Mouse (Mus musculus): ENCODE data around the gene Aldh1l1. TPM values are rescaled to one million over a fixed set of nuclear protein-coding genes. Genes with fewer than 3 reads are reported as not detected.

Gene Aldh1l1
- polyA plus RNA-seq, 1 experiment from 2014 or later = 4.1 TPM

- Histone ChIP-seq H3K27me3 (ENCODE audit: control insufficient read depth, insufficient read depth, low read length) (no peaks in the 10 kb centered on the region), H3K9ac (ENCODE audit: low read length) (no peak overlapping the region), H3K4me3 (ENCODE audit: low read depth, low read length) (no peak overlapping the region), H3K36me3 (ENCODE audit: control insufficient read depth, insufficient read depth, low read length) (no peaks in the 10 kb centered on the region), H3K9me3 (ENCODE audit: control insufficient read depth, low read length) (no peaks in the 10 kb centered on the region), H3K27ac (ENCODE audit: low read depth, low read length) (no peak overlapping the region), H3K4me2 (no peak overlapping the region), H3K4me1 (ENCODE audit: control insufficient read depth, insufficient read depth, low read length) (no peaks in the 10 kb centered on the region)
- peak; percentile 51 for DNase-seq (ENCODE audit: low spot score, missing footprints)
- no peak for ATAC-seq (ENCODE audit: low FRiP score)
- 79% methylated on average over 12 of the region's 12 CpGs for WGBS
Measured at GRCm38 (mm10) chr6:90569736-90570383, 83.6 kb downstream of the Aldh1l1 start.

GRCm38 (mm10) chr6:90570392-90570791 is 84.2 kb downstream of the Aldh1l1 start:
- Histone ChIP-seq H3K36me3 (ENCODE audit: control insufficient read depth, insufficient read depth, low read length) (no peaks in the 10 kb centered on the region), H3K9ac (ENCODE audit: low read length) (no peak overlapping the region), H3K9me3 (ENCODE audit: control insufficient read depth, low read length) (no peaks in the 10 kb centered on the region), H3K27me3 (ENCODE audit: control insufficient read depth, insufficient read depth, low read length) (no peaks in the 10 kb centered on the region), H3K4me3 (ENCODE audit: low read depth, low read length) (no peak overlapping the region), H3K4me1 (ENCODE audit: control insufficient read depth, insufficient read depth, low read length) (no peaks in the 10 kb centered on the region), H3K27ac (ENCODE audit: low read depth, low read length) (no peak overlapping the region), H3K4me2 (no peak overlapping the region)
- peak; percentile 19 for DNase-seq (ENCODE audit: low spot score, missing footprints)
- WGBS = 81% methylated on average over 8 of the region's 8 CpGs
- no peak for ATAC-seq (ENCODE audit: low FRiP score)

- Histone ChIP-seq H3K27ac (ENCODE audit: low read depth, low read length) (no peak overlapping the region), H3K27me3 (ENCODE audit: control insufficient read depth, insufficient read depth, low read length) (no peaks in the 10 kb centered on the region), H3K9me3 (ENCODE audit: control insufficient read depth, low read length) (no peaks in the 10 kb centered on the region), H3K36me3 (ENCODE audit: control insufficient read depth, insufficient read depth, low read length) (no peaks in the 10 kb centered on the region), H3K4me2 (no peak overlapping the region), H3K4me1 (ENCODE audit: control insufficient read depth, insufficient read depth, low read length) (no peaks in the 10 kb centered on the region), H3K4me3 (ENCODE audit: low read depth, low read length) (no peak overlapping the region), H3K9ac (ENCODE audit: low read length) (no peak overlapping the region)
- DNase-seq (ENCODE audit: low spot score, missing footprints) (peak; percentile 98), ATAC-seq (ENCODE audit: low FRiP score) (peak; percentile 67)
- 51% methylated on average over 3 of the region's 3 CpGs for WGBS
Measured at GRCm38 (mm10) chr6:90575261-90575715, 89.1 kb downstream of the Aldh1l1 start.

- Histone ChIP-seq H3K36me3 (ENCODE audit: control insufficient read depth, insufficient read depth, low read length) (no peaks in the 10 kb centered on the region), H3K9me3 (ENCODE audit: control insufficient read depth, low read length) (no peaks in the 10 kb centered on the region), H3K4me1 (ENCODE audit: control insufficient read depth, insufficient read depth, low read length) (no peaks in the 10 kb centered on the region), H3K27me3 (ENCODE audit: control insufficient read depth, insufficient read depth, low read length) (no peaks in the 10 kb centered on the region), H3K9ac (ENCODE audit: low read length) (no peak overlapping the region), H3K4me2 (no peak overlapping the region), H3K4me3 (ENCODE audit: low read depth, low read length) (no peak overlapping the region), H3K27ac (ENCODE audit: low read depth, low read length) (no peak overlapping the region)
- DNase-seq (ENCODE audit: low spot score, missing footprints) (no peak), ATAC-seq (ENCODE audit: low FRiP score) (no peak)
- WGBS = 68% methylated on average over 3 of the region's 3 CpGs
Measured at GRCm38 (mm10) chr6:90578174-90578573, 91.9 kb downstream of the Aldh1l1 start.

GRCm38 (mm10) chr6:90582331-90582730 is 96.1 kb downstream of the Aldh1l1 start:
- no peaks in the 10 kb centered on the region for H3K9me3 ChIP-seq (ENCODE audit: control insufficient read depth, low read length)
- no peak overlapping the region for H3K4me2 ChIP-seq
- no peaks in the 10 kb centered on the region for H3K27me3 ChIP-seq (ENCODE audit: control insufficient read depth, insufficient read depth, low read length)
- ATAC-seq (ENCODE audit: low FRiP score) (no peak), DNase-seq (ENCODE audit: low spot score, missing footprints) (no peak)
- H3K9ac ChIP-seq (ENCODE audit: low read length) = no peak overlapping the region
- H3K4me3 ChIP-seq (ENCODE audit: low read depth, low read length) = no peak overlapping the region
- WGBS = 86% methylated on average over 2 of the region's 2 CpGs
- no peaks in the 10 kb centered on the region for H3K36me3 ChIP-seq (ENCODE audit: control insufficient read depth, insufficient read depth, low read length)
- H3K27ac ChIP-seq (ENCODE audit: low read depth, low read length) = no peak overlapping the region
- H3K4me1 ChIP-seq (ENCODE audit: control insufficient read depth, insufficient read depth, low read length) = no peaks in the 10 kb centered on the region

- Histone ChIP-seq H3K4me2 (no peak overlapping the region), H3K9me3 (ENCODE audit: control insufficient read depth, low read length) (no peaks in the 10 kb centered on the region), H3K4me1 (ENCODE audit: control insufficient read depth, insufficient read depth, low read length) (no peaks in the 10 kb centered on the region), H3K36me3 (ENCODE audit: control insufficient read depth, insufficient read depth, low read length) (no peaks in the 10 kb centered on the region), H3K4me3 (ENCODE audit: low read depth, low read length) (no peak overlapping the region), H3K27ac (ENCODE audit: low read depth, low read length) (no peak overlapping the region), H3K9ac (ENCODE audit: low read length) (no peak overlapping the region), H3K27me3 (ENCODE audit: control insufficient read depth, insufficient read depth, low read length) (no peaks in the 10 kb centered on the region)
- no peak for ATAC-seq (ENCODE audit: low FRiP score)
- WGBS = 61% methylated on average over 5 of the region's 5 CpGs
- no peak for DNase-seq (ENCODE audit: low spot score, missing footprints)
Measured at GRCm38 (mm10) chr6:90588113-90588512, 101.9 kb downstream of the Aldh1l1 start.

- no peak overlapping the region for H3K9ac ChIP-seq (ENCODE audit: low read length)
- no peak overlapping the region for H3K4me2 ChIP-seq
- no peak for ATAC-seq (ENCODE audit: low FRiP score)
- no peaks in the 10 kb centered on the region for H3K27me3 ChIP-seq (ENCODE audit: control insufficient read depth, insufficient read depth, low read length)
- whole genome bisulfite sequencing = 65% methylated on average over 1 of the region's 1 CpGs
- no peak overlapping the region for H3K4me3 ChIP-seq (ENCODE audit: low read depth, low read length)
- no peaks in the 10 kb centered on the region for H3K4me1 ChIP-seq (ENCODE audit: control insufficient read depth, insufficient read depth, low read length)
- no peaks in the 10 kb centered on the region for H3K36me3 ChIP-seq (ENCODE audit: control insufficient read depth, insufficient read depth, low read length)
- no peak for DNase-seq (ENCODE audit: low spot score, missing footprints)
- H3K9me3 ChIP-seq (ENCODE audit: control insufficient read depth, low read length) = no peaks in the 10 kb centered on the region
- H3K27ac ChIP-seq (ENCODE audit: low read depth, low read length) = no peak overlapping the region
Measured at GRCm38 (mm10) chr6:90590707-90591106, 104.5 kb downstream of the Aldh1l1 start.

GRCm38 (mm10) chr6:90594972-90595371 is 108.7 kb downstream of the Aldh1l1 start:
- 74% methylated on average over 1 of the region's 1 CpGs for WGBS

GRCm38 (mm10) chr6:90597060-90597459 is 110.8 kb downstream of the Aldh1l1 start:
- H3K4me2 ChIP-seq = no peak overlapping the region
- no peak for ATAC-seq (ENCODE audit: low FRiP score)
- no peak for DNase-seq (ENCODE audit: low spot score, missing footprints)
- 89% methylated on average over 4 of the region's 4 CpGs for WGBS
- H3K9ac ChIP-seq (ENCODE audit: low read length) = no peak overlapping the region
- H3K27ac ChIP-seq (ENCODE audit: low read depth, low read length) = no peak overlapping the region
- H3K4me3 ChIP-seq (ENCODE audit: low read depth, low read length) = no peak overlapping the region
- H3K36me3 ChIP-seq (ENCODE audit: control insufficient read depth, insufficient read depth, low read length) = no peaks in the 10 kb centered on the region
- no peaks in the 10 kb centered on the region for H3K9me3 ChIP-seq (ENCODE audit: control insufficient read depth, low read length)
- no peaks in the 10 kb centered on the region for H3K4me1 ChIP-seq (ENCODE audit: control insufficient read depth, insufficient read depth, low read length)
- H3K27me3 ChIP-seq (ENCODE audit: control insufficient read depth, insufficient read depth, low read length) = no peaks in the 10 kb centered on the region

More at GRCm38 (mm10) chr6:90594972-90595371, 108.7 kb downstream of the Aldh1l1 start:
- no peak overlapping the region for H3K9ac ChIP-seq (ENCODE audit: low read length)
- H3K4me1 ChIP-seq (ENCODE audit: control insufficient read depth, insufficient read depth, low read length) = no peaks in the 10 kb centered on the region
- H3K4me3 ChIP-seq (ENCODE audit: low read depth, low read length) = no peak overlapping the region
- H3K9me3 ChIP-seq (ENCODE audit: control insufficient read depth, low read length) = no peaks in the 10 kb centered on the region
- no peak overlapping the region for H3K4me2 ChIP-seq
- H3K27me3 ChIP-seq (ENCODE audit: control insufficient read depth, insufficient read depth, low read length) = no peaks in the 10 kb centered on the region
- H3K27ac ChIP-seq (ENCODE audit: low read depth, low read length) = no peak overlapping the region
- DNase-seq (ENCODE audit: low spot score, missing footprints) (no peak), ATAC-seq (ENCODE audit: low FRiP score) (no peak)
- H3K36me3 ChIP-seq (ENCODE audit: control insufficient read depth, insufficient read depth, low read length) = no peaks in the 10 kb centered on the region

Data from midbrain, embryonic 11.5 days (tissue).